Mouse (Mus musculus): ENCODE measurements around the gene Cacng1. TPM values are rescaled to one million over a fixed set of nuclear protein-coding genes. Genes with fewer than 3 reads are reported as not detected.

The Cacng1 gene
- polyA plus RNA-seq, 1 experiment from 2014 or later = not detected

DNA sequence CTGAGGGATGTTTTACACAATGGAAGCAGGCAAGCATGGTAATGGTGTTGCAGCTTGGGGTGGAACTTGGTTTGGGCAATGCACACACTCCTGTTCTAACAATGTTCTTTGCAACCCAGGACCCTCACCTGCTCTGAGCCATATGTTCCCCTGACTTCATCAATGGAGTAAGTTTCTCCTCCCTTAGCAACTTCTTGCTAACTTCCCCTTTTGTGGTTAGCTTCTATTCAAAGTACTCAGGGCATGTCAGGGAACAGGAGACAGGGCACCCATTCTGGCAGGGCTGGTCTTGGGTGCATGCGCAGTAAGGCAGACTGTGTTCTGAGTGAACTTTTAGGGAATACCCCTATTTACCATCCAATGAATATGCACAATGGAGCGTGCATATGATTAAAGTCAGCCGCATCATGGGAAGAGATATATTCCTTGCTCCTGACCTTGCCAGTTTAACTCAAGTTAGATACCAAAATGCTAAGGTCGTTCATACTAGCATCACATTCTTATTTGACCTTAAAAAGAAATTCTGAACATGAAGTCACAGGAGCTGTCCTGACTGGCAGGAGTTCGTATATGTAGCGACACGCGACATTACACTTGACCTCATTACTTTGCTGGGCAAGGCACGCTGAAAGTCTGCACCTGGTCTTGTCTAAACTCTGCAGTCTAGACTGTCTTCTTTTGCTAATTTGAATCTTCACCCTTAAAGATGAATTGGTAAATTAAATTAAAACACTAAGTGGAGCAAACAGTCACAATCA, 4.1 kb upstream of the Cacng1 start:
- Histone ChIP-seq H3K36me3 (ENCODE audit: control insufficient read depth, insufficient read depth, low read length) (no peaks in the 10 kb centered on the region), H3K9ac (ENCODE audit: low read depth, low read length) (no peak overlapping the region), H3K4me2 (no peak overlapping the region), H3K4me1 (ENCODE audit: control insufficient read depth, insufficient read depth, low read length) (no peaks in the 10 kb centered on the region), H3K27me3 (ENCODE audit: control insufficient read depth, insufficient read depth, low read length) (no peaks in the 10 kb centered on the region), H3K9me3 (replicated peaks; ENCODE audit: control insufficient read depth, low read length) (no peaks in the 10 kb centered on the region; the same call in 1 of the 2 replicates), H3K27ac (ENCODE audit: low read depth, low read length) (no peak overlapping the region), H3K4me3 (ENCODE audit: low read depth, low read length) (no peak overlapping the region)
- 85% methylated on average over 9 of the region's 9 CpGs for WGBS (ENCODE audit: insufficient replicate concordance)
- ATAC-seq (replicated peaks; ENCODE audit: insufficient number of reproducible peaks, low FRiP score, low TSS enrichment) = no peak

GRCm38 (mm10) chr11:107714368-107714767, 2.0 kb downstream of the Cacng1 start:
- H3K4me3 ChIP-seq (ENCODE audit: low read depth, low read length) = no peak overlapping the region
- ATAC-seq (replicated peaks; ENCODE audit: insufficient number of reproducible peaks, low FRiP score, low TSS enrichment) = no peak
- H3K9me3 ChIP-seq (replicated peaks; ENCODE audit: control insufficient read depth, low read length) = no peaks in the 10 kb centered on the region; the same call in 1 of the 2 replicates
- H3K4me2 ChIP-seq = no peak overlapping the region
- no peaks in the 10 kb centered on the region for H3K36me3 ChIP-seq (ENCODE audit: control insufficient read depth, insufficient read depth, low read length)
- H3K27ac ChIP-seq (ENCODE audit: low read depth, low read length) = no peak overlapping the region
- H3K27me3 ChIP-seq (ENCODE audit: control insufficient read depth, insufficient read depth, low read length) = no peaks in the 10 kb centered on the region
- no peak overlapping the region for H3K9ac ChIP-seq (ENCODE audit: low read depth, low read length)
- 79% methylated on average over 7 of the region's 7 CpGs for WGBS (ENCODE audit: insufficient replicate concordance)
- no peaks in the 10 kb centered on the region for H3K4me1 ChIP-seq (ENCODE audit: control insufficient read depth, insufficient read depth, low read length)

DNA sequence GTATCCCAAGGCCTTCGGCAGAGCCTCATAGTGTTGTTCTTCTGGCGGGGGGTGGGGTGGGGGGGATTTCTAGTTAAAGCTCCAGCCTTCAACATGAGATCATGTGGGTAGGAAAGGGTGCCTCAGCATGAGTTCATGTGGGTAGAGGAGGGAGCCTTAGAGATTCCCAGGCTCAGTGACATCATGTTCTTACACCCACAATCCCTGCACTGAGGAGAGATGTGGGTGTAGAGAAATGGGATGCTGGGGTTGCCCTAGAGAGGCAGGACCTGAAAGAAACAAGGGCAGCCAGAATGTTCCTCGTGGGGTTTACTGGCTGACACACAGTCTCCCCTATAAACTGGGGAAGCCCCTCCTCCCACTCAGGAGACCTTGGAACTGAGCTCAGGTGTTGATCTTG, 5.9 kb downstream of the Cacng1 start:
- H3K27me3 ChIP-seq (ENCODE audit: control insufficient read depth, insufficient read depth, low read length) = no peaks in the 10 kb centered on the region
- ATAC-seq (replicated peaks; ENCODE audit: insufficient number of reproducible peaks, low FRiP score, low TSS enrichment) = no peak

DNA sequence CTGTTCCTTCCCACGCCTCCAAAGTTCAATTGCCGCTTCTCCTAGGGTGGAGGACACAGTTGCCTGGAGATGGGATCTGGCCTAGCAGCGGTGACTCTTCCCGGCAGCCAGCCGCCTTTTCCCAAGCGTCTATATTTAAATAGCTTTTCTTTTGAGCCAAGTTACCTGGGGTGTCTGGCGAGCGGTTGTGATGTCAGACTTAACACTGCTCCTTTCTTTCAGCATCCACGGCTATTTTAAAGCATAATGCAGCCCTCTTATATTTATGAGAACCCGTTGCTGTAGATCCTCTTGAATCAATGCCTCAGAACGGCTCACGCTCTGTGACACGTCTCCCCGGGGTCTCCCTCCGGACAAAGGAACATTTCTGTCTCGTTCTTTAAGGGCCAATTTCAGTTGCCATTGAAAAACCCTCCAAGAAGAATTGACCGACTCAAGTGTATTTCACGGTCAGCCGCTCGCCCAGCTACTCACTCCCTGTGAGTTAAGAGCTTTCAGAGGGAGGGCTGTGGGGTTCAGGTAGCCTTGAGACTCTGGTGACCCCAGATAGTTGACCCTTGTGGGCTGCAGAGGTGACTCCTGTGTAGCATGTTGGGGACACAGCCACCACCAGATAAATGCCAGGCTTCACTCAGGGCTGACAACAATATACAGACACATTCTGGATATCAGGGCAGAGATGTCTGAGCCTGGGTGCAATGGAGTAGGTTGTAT, 8.3 kb downstream of the Cacng1 start:
- Histone ChIP-seq H3K9me3 (replicated peaks; ENCODE audit: control insufficient read depth, low read length) (no peaks in the 10 kb centered on the region), H3K36me3 (ENCODE audit: control insufficient read depth, insufficient read depth, low read length) (no peaks in the 10 kb centered on the region), H3K4me2 (no peak overlapping the region), H3K27me3 (ENCODE audit: control insufficient read depth, insufficient read depth, low read length) (no peaks in the 10 kb centered on the region), H3K4me3 (ENCODE audit: low read depth, low read length) (no peak overlapping the region), H3K4me1 (ENCODE audit: control insufficient read depth, insufficient read depth, low read length) (no peaks in the 10 kb centered on the region; the same call in 1 of the 2 replicates), H3K9ac (ENCODE audit: low read depth, low read length) (no peak overlapping the region), H3K27ac (ENCODE audit: low read depth, low read length) (no peak overlapping the region)
- 73% methylated on average over 20 of the region's 20 CpGs for WGBS (ENCODE audit: insufficient replicate concordance)
- no peak for ATAC-seq (replicated peaks; ENCODE audit: insufficient number of reproducible peaks, low FRiP score, low TSS enrichment)

More for the DNA sequence above, 5.9 kb downstream of the Cacng1 start:
- no peaks in the 10 kb centered on the region for H3K9me3 ChIP-seq (replicated peaks; ENCODE audit: control insufficient read depth, low read length)
- H3K36me3 ChIP-seq (ENCODE audit: control insufficient read depth, insufficient read depth, low read length) = no peaks in the 10 kb centered on the region
- H3K4me2 ChIP-seq = no peak overlapping the region
- no peak overlapping the region for H3K9ac ChIP-seq (ENCODE audit: low read depth, low read length)
- no peak overlapping the region for H3K4me3 ChIP-seq (ENCODE audit: low read depth, low read length)
- H3K27ac ChIP-seq (ENCODE audit: low read depth, low read length) = no peak overlapping the region
- 53% methylated on average over 3 of the region's 3 CpGs for WGBS (ENCODE audit: insufficient replicate concordance)
- H3K4me1 ChIP-seq (ENCODE audit: control insufficient read depth, insufficient read depth, low read length) = no peaks in the 10 kb centered on the region

DNA sequence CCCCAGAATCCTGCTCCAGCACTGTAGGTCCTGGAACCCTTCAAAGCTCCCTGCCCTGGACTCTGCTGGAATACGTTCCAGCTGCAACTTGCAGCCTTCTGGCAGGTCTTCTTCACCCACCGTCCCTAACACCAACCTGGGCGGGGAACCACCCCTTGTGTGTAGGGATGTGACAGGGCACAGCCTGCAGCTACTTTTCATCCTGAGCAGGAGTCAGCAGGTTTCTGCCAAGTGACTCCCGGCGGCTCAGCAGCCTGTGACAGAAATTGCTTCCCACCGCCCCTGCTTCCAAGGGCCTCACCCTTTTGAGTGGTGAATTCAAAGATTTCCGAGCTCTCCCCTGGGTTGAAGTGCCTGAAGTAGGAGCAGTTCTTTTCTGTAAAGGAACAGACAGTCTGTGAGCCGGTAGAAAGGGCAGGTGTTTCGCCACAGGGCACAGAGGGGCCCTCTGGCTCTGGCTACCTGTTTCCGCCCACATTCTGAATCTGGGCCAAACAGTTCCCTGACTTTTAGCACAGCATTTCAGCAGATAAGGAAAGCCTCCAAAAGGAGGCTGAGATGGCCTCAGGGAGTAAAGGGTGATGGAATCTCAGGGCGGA, 10.7 kb downstream of the Cacng1 start:
- ATAC-seq (replicated peaks; ENCODE audit: insufficient number of reproducible peaks, low FRiP score, low TSS enrichment) = no peak
- no peak overlapping the region for H3K27ac ChIP-seq (ENCODE audit: low read depth, low read length)
- 65% methylated on average over 11 of the region's 11 CpGs for WGBS (ENCODE audit: insufficient replicate concordance)
- no peak overlapping the region for H3K9ac ChIP-seq (ENCODE audit: low read depth, low read length)
- H3K9me3 ChIP-seq (replicated peaks; ENCODE audit: control insufficient read depth, low read length) = no peaks in the 10 kb centered on the region
- no peaks in the 10 kb centered on the region; the same call in 1 of the 2 replicates for H3K4me1 ChIP-seq (ENCODE audit: control insufficient read depth, insufficient read depth, low read length)
- H3K4me3 ChIP-seq (ENCODE audit: low read depth, low read length) = no peak overlapping the region
- no peak overlapping the region for H3K4me2 ChIP-seq
- no peaks in the 10 kb centered on the region for H3K36me3 ChIP-seq (ENCODE audit: control insufficient read depth, insufficient read depth, low read length)
- no peaks in the 10 kb centered on the region for H3K27me3 ChIP-seq (ENCODE audit: control insufficient read depth, insufficient read depth, low read length)

DNA sequence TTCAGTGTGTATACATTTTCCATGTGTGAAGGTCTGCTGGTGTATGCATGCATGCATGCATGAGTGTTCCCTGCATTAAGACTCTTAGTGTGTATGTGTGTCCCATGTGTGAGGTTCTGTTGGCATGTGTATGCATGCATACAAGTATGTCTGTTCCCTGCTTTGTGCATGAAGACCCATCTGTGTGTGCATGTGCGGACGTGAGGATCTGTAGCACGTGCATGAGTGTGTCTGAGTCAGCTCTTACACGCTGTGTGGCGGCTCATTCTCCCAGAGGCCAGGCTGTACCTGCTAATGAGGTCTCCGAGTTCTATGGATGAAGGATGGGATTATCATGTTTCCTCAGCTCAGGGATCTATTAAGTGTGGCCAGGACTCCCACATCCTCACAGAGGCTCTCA, 11.3 kb downstream of the Cacng1 start:
- H3K27ac ChIP-seq (ENCODE audit: low read depth, low read length) = no peak overlapping the region
- no peaks in the 10 kb centered on the region; the same call in 1 of the 2 replicates for H3K4me1 ChIP-seq (ENCODE audit: control insufficient read depth, insufficient read depth, low read length)
- ATAC-seq (replicated peaks; ENCODE audit: insufficient number of reproducible peaks, low FRiP score, low TSS enrichment) = no peak
- H3K9me3 ChIP-seq (replicated peaks; ENCODE audit: control insufficient read depth, low read length) = no peaks in the 10 kb centered on the region
- no peaks in the 10 kb centered on the region for H3K27me3 ChIP-seq (ENCODE audit: control insufficient read depth, insufficient read depth, low read length)
- H3K36me3 ChIP-seq (ENCODE audit: control insufficient read depth, insufficient read depth, low read length) = no peaks in the 10 kb centered on the region
- 80% methylated on average over 6 of the region's 6 CpGs for WGBS (ENCODE audit: insufficient replicate concordance)
- H3K9ac ChIP-seq (ENCODE audit: low read depth, low read length) = no peak overlapping the region
- H3K4me2 ChIP-seq = no peak overlapping the region
- no peak overlapping the region for H3K4me3 ChIP-seq (ENCODE audit: low read depth, low read length)

DNA sequence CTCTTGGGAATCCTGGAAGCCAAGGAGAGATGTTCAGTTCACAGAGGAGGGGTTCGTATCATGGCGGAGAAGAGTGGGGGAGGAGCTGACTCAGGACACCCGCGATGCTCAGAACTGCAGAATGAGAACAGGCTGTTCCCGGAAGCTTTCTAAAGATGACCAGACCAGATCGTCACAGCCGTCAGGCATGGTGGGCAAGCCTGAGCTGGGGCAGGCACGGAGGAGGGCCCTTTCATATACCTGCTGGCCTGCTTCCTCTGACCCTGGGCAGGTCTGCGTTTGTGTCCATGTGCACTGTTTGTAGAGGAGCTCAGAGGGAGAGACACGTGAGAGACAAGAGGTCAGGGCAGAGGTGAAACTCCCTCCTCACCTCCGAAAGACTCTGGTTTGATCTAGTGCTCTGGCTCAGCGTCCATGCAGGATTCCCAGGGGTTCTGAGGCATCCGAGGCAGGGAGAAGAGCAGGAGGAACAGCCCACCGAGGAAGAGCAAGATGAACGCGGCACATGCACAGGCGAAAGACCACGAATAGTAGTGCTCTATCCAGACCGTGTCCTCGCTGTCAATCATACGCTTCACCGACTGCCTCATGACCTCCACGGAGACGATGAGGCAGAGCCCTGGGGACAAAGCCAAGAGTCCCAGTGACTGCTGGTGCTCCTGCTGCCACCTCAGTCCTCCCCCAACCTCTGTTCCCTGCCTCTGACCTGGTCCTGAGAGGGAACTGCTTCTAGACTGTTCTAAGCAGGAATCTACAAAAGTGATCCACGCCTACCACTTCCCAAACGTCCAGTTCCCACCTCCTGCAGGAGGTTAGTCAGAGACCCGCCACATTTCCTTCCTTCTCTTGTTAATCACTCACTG, 12.8 kb downstream of the Cacng1 start:
- 64% methylated on average over 27 of the region's 27 CpGs for WGBS (ENCODE audit: insufficient replicate concordance)

GRCm38 (mm10) chr11:107699967-107700366, 16.4 kb downstream of the Cacng1 start:
- H3K4me3 ChIP-seq (ENCODE audit: low read depth, low read length) = no peak overlapping the region
- no peaks in the 10 kb centered on the region for H3K9me3 ChIP-seq (replicated peaks; ENCODE audit: control insufficient read depth, low read length)
- H3K9ac ChIP-seq (ENCODE audit: low read depth, low read length) = no peak overlapping the region
- no peaks in the 10 kb centered on the region; the same call in 1 of the 2 replicates for H3K4me1 ChIP-seq (ENCODE audit: control insufficient read depth, insufficient read depth, low read length)
- no peak for ATAC-seq (replicated peaks; ENCODE audit: insufficient number of reproducible peaks, low FRiP score, low TSS enrichment)
- WGBS (ENCODE audit: insufficient replicate concordance) = 90% methylated on average over 4 of the region's 4 CpGs
- H3K4me2 ChIP-seq = no peak overlapping the region
- no peak overlapping the region for H3K27ac ChIP-seq (ENCODE audit: low read depth, low read length)
- H3K27me3 ChIP-seq (ENCODE audit: control insufficient read depth, insufficient read depth, low read length) = no peaks in the 10 kb centered on the region
- H3K36me3 ChIP-seq (ENCODE audit: control insufficient read depth, insufficient read depth, low read length) = no peaks in the 10 kb centered on the region

More for the DNA sequence above, 12.8 kb downstream of the Cacng1 start:
- Histone ChIP-seq H3K36me3 (ENCODE audit: control insufficient read depth, insufficient read depth, low read length) (no peaks in the 10 kb centered on the region), H3K27me3 (ENCODE audit: control insufficient read depth, insufficient read depth, low read length) (no peaks in the 10 kb centered on the region), H3K4me1 (ENCODE audit: control insufficient read depth, insufficient read depth, low read length) (no peaks in the 10 kb centered on the region; the same call in 1 of the 2 replicates), H3K27ac (ENCODE audit: low read depth, low read length) (no peak overlapping the region), H3K4me2 (no peak overlapping the region), H3K9me3 (replicated peaks; ENCODE audit: control insufficient read depth, low read length) (no peaks in the 10 kb centered on the region), H3K9ac (ENCODE audit: low read depth, low read length) (no peak overlapping the region), H3K4me3 (ENCODE audit: low read depth, low read length) (no peak overlapping the region)
- no peak for ATAC-seq (replicated peaks; ENCODE audit: insufficient number of reproducible peaks, low FRiP score, low TSS enrichment)
